ENCODE assay signal across 28 mouse cellular contexts in genomic region chr9:79973582-79973981, GRCm38 (mm10). TPM values are rescaled to one million over a fixed set of nuclear protein-coding genes. Genes with fewer than 3 reads are reported as not detected.
DNase-seq lines count a peak whose midpoint lies in the region; ATAC-seq and TF ChIP-seq lines count a peak whose summit lies in the region.
"Had no signal": no experiment of that assay in that cellular context is flagged by ENCODE, and none has a peak within 500 bp of the region (broad histone marks: within the 10 kb centered on the region; RNA-seq: fewer than 3 reads in every experiment).

No protein-coding gene starts in this region.

- DNase-seq in heart, adult 11 months: peak; percentile 64
- no peak for DNase-seq in heart, adult 18-20 months
- no peak for DNase-seq in heart, postnatal 14 days
- no peak for DNase-seq in kidney, postnatal 0 days (ENCODE audit: low spot score)
- DNase-seq in kidney, adult 9 months: no peak
- DNase-seq in stomach, postnatal 0 days (ENCODE audit: low spot score): no peak
- DNase-seq: adrenal gland, adult 2 months; adrenal gland, postnatal 14 days; B cell, adult 2 months; cerebellum, adult 11 months; cerebellum, adult 2 months; cerebellum, adult 9-11 months; cerebellum, postnatal 25 days; forebrain, postnatal 0 days; gastrocnemius, postnatal 25 days; heart, postnatal 4 days; kidney, adult 18-20 months had no signal

- H3K27ac ChIP-seq in heart, embryonic 15.5 days: 0 out of 2 replicates have a peak overlapping the region, but pooled peaks have one; percentile 35
- H3K27ac ChIP-seq in kidney, postnatal 0 days: no peak overlapping the region
- no peak overlapping the region for H3K27ac ChIP-seq in stomach, postnatal 0 days (replicated peaks)
- H3K27ac ChIP-seq: embryonic facial prominence, embryonic 12.5 days; embryonic facial prominence, embryonic 15.5 days; hindbrain, embryonic 14.5 days; hindbrain, postnatal 0 days had no signal

- intact Hi-C loops in heart, postnatal 14 days (cut with DNase I): loop anchor here (5.0 kb wide), 1 partner anchor 91 kb away; no protein-coding TSS in a partner anchor

- H3K4me2 ChIP-seq in heart, embryonic 15.5 days: no peak overlapping the region
- no peak overlapping the region for H3K4me2 ChIP-seq in kidney, postnatal 0 days (ENCODE audit: low read length)
- no peak overlapping the region for H3K4me2 ChIP-seq in stomach, postnatal 0 days (replicated peaks; ENCODE audit: low read depth)
- H3K4me2 ChIP-seq: embryonic facial prominence, embryonic 12.5 days; embryonic facial prominence, embryonic 15.5 days; hindbrain, embryonic 14.5 days had no signal

- no peak for ATAC-seq in heart, embryonic 15.5 days (replicated peaks; ENCODE audit: insufficient number of reproducible peaks, insufficient read depth, low FRiP score, low read depth)
- no peak for ATAC-seq in kidney, postnatal 0 days (replicated peaks; ENCODE audit: low FRiP score, low read depth)
- ATAC-seq in stomach, postnatal 0 days (ENCODE audit: low FRiP score, low TSS enrichment): no peak
- ATAC-seq: forebrain, embryonic 14.5 days; forebrain, postnatal 0 days; hindbrain, postnatal 0 days; inflammation-experienced regulatory T-cells, adult 6 months; intestine, embryonic 16.5 days had no signal

- H3K4me1 ChIP-seq in heart, embryonic 15.5 days (replicated peaks): peaks cover 60% of the 10 kb centered on the region
- no peaks in the 10 kb centered on the region for H3K4me1 ChIP-seq in kidney, postnatal 0 days (replicated peaks; ENCODE audit: insufficient read depth, low read length)
- H3K4me1 ChIP-seq in stomach, postnatal 0 days (replicated peaks; ENCODE audit: control insufficient read depth, insufficient read depth): no peaks in the 10 kb centered on the region
- H3K4me1 ChIP-seq: embryonic facial prominence, embryonic 12.5 days had no signal

- 79% methylated on average over 8 of the region's 8 CpGs for WGBS in heart, embryonic 15.5 days
- 95% methylated on average over 8 of the region's 8 CpGs for WGBS in kidney, postnatal 0 days
- 91% methylated on average over 8 of the region's 8 CpGs for WGBS in stomach, postnatal 0 days

- H3K9ac ChIP-seq in heart, embryonic 15.5 days: no peak overlapping the region
- H3K9ac ChIP-seq in kidney, postnatal 0 days (ENCODE audit: low read depth, low read length): no peak overlapping the region
- H3K9ac ChIP-seq in stomach, postnatal 0 days (ENCODE audit: low read length): no peak overlapping the region
- H3K9ac ChIP-seq: embryonic facial prominence, embryonic 12.5 days; embryonic facial prominence, embryonic 15.5 days; forebrain, postnatal 0 days; heart, embryonic 12.5 days; hindbrain, embryonic 14.5 days had no signal

- H3K9me3 ChIP-seq in heart, embryonic 15.5 days (replicated peaks): no peaks in the 10 kb centered on the region
- no peaks in the 10 kb centered on the region for H3K9me3 ChIP-seq in kidney, postnatal 0 days (replicated peaks; ENCODE audit: low read length)
- H3K9me3 ChIP-seq in stomach, postnatal 0 days (ENCODE audit: control insufficient read depth, low read length): no peaks in the 10 kb centered on the region
- H3K9me3 ChIP-seq: embryonic facial prominence, embryonic 12.5 days; embryonic facial prominence, embryonic 15.5 days; heart, embryonic 12.5 days had no signal

- TF ChIP-seq EP300 in stomach, postnatal 0 days (optimal IDR thresholded peaks at IDR 0.05): no peak

- no peaks in the 10 kb centered on the region for H3K27me3 ChIP-seq in heart, embryonic 15.5 days
- H3K27me3 ChIP-seq in kidney, postnatal 0 days (ENCODE audit: insufficient read depth, low read length): no peaks in the 10 kb centered on the region
- no peaks in the 10 kb centered on the region for H3K27me3 ChIP-seq in stomach, postnatal 0 days (ENCODE audit: control insufficient read depth, insufficient read depth, low read length)
- H3K27me3 ChIP-seq: CH12.LX; embryonic facial prominence, embryonic 12.5 days; embryonic facial prominence, embryonic 15.5 days; heart, embryonic 12.5 days had no signal

- H3K4me3 ChIP-seq in heart, embryonic 15.5 days: no peak overlapping the region
- H3K4me3 ChIP-seq in kidney, postnatal 0 days (replicated peaks; ENCODE audit: low read depth, low read length): no peak overlapping the region
- no peak overlapping the region for H3K4me3 ChIP-seq in stomach, postnatal 0 days (ENCODE audit: low read depth, low read length)
- H3K4me3 ChIP-seq: embryonic facial prominence, embryonic 12.5 days; embryonic facial prominence, embryonic 15.5 days; heart, embryonic 12.5 days had no signal

- TF ChIP-seq CTCF in kidney, postnatal 0 days (IDR thresholded peaks at IDR 0.05; ENCODE audit: low read depth): peak; percentile 20; the same call in 1 of the 2 replicates
- TF ChIP-seq CTCF in stomach, postnatal 0 days (IDR thresholded peaks at IDR 0.05; ENCODE audit: low read depth): peak; percentile 32

- H3K36me3 ChIP-seq in heart, embryonic 15.5 days: no peaks in the 10 kb centered on the region
- no peaks in the 10 kb centered on the region for H3K36me3 ChIP-seq in kidney, postnatal 0 days (ENCODE audit: insufficient read depth, low read length)
- H3K36me3 ChIP-seq in stomach, postnatal 0 days (ENCODE audit: control insufficient read depth, insufficient read depth, low read length): no peaks in the 10 kb centered on the region
- H3K36me3 ChIP-seq: embryonic facial prominence, embryonic 12.5 days; embryonic facial prominence, embryonic 15.5 days; heart, embryonic 12.5 days had no signal

RNA-seq across cellular contexts. Expression of gene Filip1, which starts 39.1 kb away (rescaled TPM):
- total RNA-seq in heart, adult 18-20 months (2021): 10 to 100 TPM; 79.3 to 88.2 TPM
- polyA plus RNA-seq in heart, embryonic 15.5 days (2015; fragmentation: Nextera tagmentation; extraction: Ambion mirVana): 28.2 and 36.6 TPM in 2 replicates
- 100 to 1,000 TPM; 117 to 120 TPM for total RNA-seq in heart, postnatal 14 days (2021)
- 5.3 and 5.9 TPM in 2 replicates for polyA plus RNA-seq in kidney, postnatal 0 days (2015; fragmentation: Nextera tagmentation; extraction: Ambion mirVana)
- polyA plus RNA-seq in stomach, postnatal 0 days (2015; fragmentation: Nextera tagmentation; extraction: Ambion mirVana): 7.4 and 9.6 TPM in 2 replicates
- total RNA-seq: MEL had no signal
